Mouse (Mus musculus) spleen, adult 2 months (tissue): ENCODE measurements around the gene Igfbpl1.

Source experiments
- CTCF ChIP-seq: fragments of 200-500 bp; IDR thresholded peaks from 2 replicates; pipeline ENCODE4 v1.5.1; 2011; ENCODE audit warnings: mild to moderate bottlenecking, inconsistent platforms; ENCODE audit not compliant: insufficient read depth, insufficient read length, insufficient replicate concordance; ENCODE audit errors: extremely low read depth
- POLR2A ChIP-seq: fragments of 200-500 bp; IDR thresholded peaks from 2 replicates; pipeline ENCODE4 v1.6.1; 2011; ENCODE audit warnings: low read depth, low read length, inconsistent platforms

GRCm38 (mm10) chr4:45790018-45790417 lies 36.7 kb downstream of the Igfbpl1 start:
- TF ChIP-seq CTCF = no peak
- TF ChIP-seq POLR2A = no peak
